Mouse (Mus musculus) erythroblast, embryonic 14.5 days (primary cell): ENCODE data around the gene Spock3.

Experiments used
- GATA1 ChIP-seq: IDR thresholded peaks from 2 replicates; pipeline ENCODE4 v1.6.1; 2012; ENCODE audit warnings: low read length, inconsistent platforms, mixed read lengths
- TAL1 ChIP-seq: IDR thresholded peaks from 3 replicates; pipeline ENCODE4 v1.6.1; 2012; ENCODE audit warnings: low read length, inconsistent platforms, mixed read lengths

DNA sequence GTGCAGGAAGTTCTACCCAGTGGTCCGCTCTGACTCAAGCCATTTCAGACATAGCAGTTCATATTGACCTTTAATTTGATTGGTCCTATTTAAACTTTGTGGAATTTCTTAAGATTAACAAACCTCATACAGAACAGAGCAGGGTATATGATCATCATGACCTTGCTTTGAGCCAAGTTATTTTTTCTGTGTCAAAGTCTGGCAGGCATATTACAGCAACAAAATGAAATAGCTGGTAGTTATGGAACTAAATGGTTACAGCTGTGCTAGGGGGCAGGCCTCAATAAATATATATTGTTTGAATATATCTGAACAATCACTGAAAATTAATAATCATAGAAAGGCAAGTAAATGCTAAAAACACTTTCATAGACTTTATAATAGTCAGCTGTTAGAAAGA lies 384.6 kb downstream of the Spock3 start:
- TF ChIP-seq GATA1 (no peak), TAL1 (no peak)
